Mouse (Mus musculus) G1E (cell line): ENCODE measurements around the gene H13. TPM values are rescaled to one million over a fixed set of nuclear protein-coding genes. Genes with fewer than 3 reads are reported as not detected.

Experiments used
- ATAC-seq: 2 replicates; pipeline ENCODE4 v1.8.0; 2016; ENCODE audit warnings: mild to moderate bottlenecking; ENCODE audit not compliant: insufficient number of reproducible peaks, poor library complexity, low FRiP score, severe bottlenecking; ENCODE audit errors: extremely low read depth
- DNase-seq: peaks from one replicate; pipeline ENCODE4 v3.0.0; 2012; ENCODE audit warnings: low spot score
- H3K27me3 ChIP-seq: 2 replicates; pipeline ENCODE4 v1.6.1; 2012; ENCODE audit warnings: mild to moderate bottlenecking, low read length, inconsistent platforms; ENCODE audit not compliant: insufficient read depth
- H3K36me3 ChIP-seq: replicated peaks from 2 replicates; pipeline ENCODE3; 2012; ENCODE audit warnings: mild to moderate bottlenecking, inconsistent platforms
- H3K4me1 ChIP-seq: 2 replicates; pipeline ENCODE4 v1.6.1; 2012; ENCODE audit warnings: low read depth, low read length, inconsistent platforms, mixed read lengths; ENCODE audit not compliant: insufficient read depth
- H3K4me3 ChIP-seq: 2 replicates; pipeline ENCODE4 v1.5.1; 2012; ENCODE audit warnings: low read depth, mild to moderate bottlenecking, inconsistent platforms, low read length, moderate library complexity, mixed read lengths
- H3K9me3 ChIP-seq: replicated peaks from 2 replicates; pipeline ENCODE4 v1.6.1; 2012; ENCODE audit warnings: inconsistent platforms
- CTCF ChIP-seq: IDR thresholded peaks from 2 replicates; pipeline ENCODE4 v1.5.1; 2012; ENCODE audit warnings: low read depth, low read length, inconsistent platforms, mixed read lengths
- GATA1 ChIP-seq: IDR thresholded peaks from 2 replicates; pipeline ENCODE4 v1.6.1; 2012; ENCODE audit warnings: borderline replicate concordance, low read length, inconsistent platforms, mixed read lengths
- GATA2 ChIP-seq: IDR thresholded peaks from 2 replicates; pipeline ENCODE4 v1.6.1; 2012; ENCODE audit warnings: low read depth, low read length, inconsistent platforms, borderline replicate concordance
- POLR2AphosphoS5 ChIP-seq: IDR thresholded peaks from 2 replicates; pipeline ENCODE4 v1.6.1; 2012; ENCODE audit warnings: low read depth, low read length, inconsistent platforms; ENCODE audit not compliant: insufficient replicate concordance
- TAL1 ChIP-seq: conservative IDR thresholded peaks from 2 replicates; pipeline ENCODE4 v1.6.1; 2012; ENCODE audit warnings: low read depth, low read length, inconsistent platforms, mixed read lengths
- polyA plus RNA-seq: library from polyadenylated mRNA; stranded (reverse); fragments of >175 nt; gene quantifications from 2 replicates; pipeline ENCODE4 v1.2.3, GENCODE M21; 2012
- total RNA-seq, 2 experiments: library from RNA; stranded (forward) in 1 of 2; stranded (reverse) in 1 of 2; fragments of 200-1000 nt in 1 of 2; fragments of >200 nt in 1 of 2; fragmentation: Nextera tagmentation in 1 of 2; gene quantifications; 2 replicates each; pipeline ENCODE4 v1.2.3; 2014 to 2017

Gene H13
- total and polyA plus RNA-seq, 3 experiments = 43.2 to 65.2 (median 54.2) TPM

DNA sequence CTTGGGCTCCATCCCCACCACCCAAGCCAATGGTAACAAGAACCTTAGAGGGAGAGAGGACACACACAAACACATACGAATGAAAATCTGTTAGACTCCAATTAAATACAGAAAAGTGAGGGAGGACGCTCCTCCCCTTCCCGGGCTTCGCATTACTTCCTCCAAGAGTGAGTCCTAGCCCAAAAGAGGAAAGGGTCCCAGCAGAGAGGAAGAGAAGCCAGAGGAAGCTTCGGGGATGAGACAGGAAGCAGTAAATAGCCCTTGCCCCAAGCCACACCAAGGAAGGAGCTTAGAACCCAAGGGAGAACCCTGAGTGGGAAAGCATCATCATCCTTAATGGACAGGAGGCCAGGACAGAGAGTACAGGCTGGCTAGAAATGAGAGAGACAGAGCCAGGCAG lies 39.8 kb downstream of the H13 start:
- Histone ChIP-seq H3K36me3 (peaks cover 78% of the 10 kb centered on the region), H3K4me3 (no peak overlapping the region), H3K27me3 (no peaks in the 10 kb centered on the region), H3K9me3 (no peaks in the 10 kb centered on the region; the same call in 1 of the 2 replicates), H3K4me1 (peaks cover 19% of the 10 kb centered on the region; the same call in 1 of the 2 replicates)
- no peak for ATAC-seq
- TF ChIP-seq POLR2AphosphoS5 (no peak), GATA1 (no peak), TAL1 (no peak)
- DNase-seq = no peak

DNA sequence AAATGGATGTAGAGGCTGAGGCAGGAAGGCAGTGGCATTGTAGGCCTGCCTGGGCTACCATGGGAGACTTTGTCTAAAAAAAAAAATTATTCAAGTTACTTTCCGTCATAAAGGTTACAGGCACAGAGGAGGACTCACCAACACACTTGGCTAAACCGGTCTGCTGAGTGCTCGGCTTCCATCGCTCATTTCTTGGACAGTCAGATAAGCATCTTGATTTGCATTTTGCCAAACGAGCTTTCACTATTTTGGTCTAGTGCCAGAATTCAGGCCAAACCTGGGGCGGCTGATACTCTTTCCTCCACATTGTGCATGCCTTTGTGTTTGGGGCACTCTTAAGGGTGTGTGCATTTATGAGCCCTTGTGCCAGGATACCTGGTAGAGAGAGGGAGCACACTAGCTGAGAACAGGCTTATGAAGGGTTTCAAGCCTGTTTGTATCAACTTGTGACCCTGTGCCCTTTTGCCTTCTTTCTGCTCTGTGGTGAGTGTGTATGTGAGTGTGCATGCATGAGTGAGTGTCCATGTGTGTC lies 47.0 kb downstream of the H13 start:
- ATAC-seq (no peak), DNase-seq (no peak)
- TF ChIP-seq POLR2AphosphoS5 (no peak), GATA1 (no peak), TAL1 (no peak), GATA2 (no peak), CTCF (no peak)
- no peaks in the 10 kb centered on the region for H3K9me3 ChIP-seq
- 0 out of 2 replicates have a peak, but pooled peaks cover 2% of the 10 kb centered on the region for H3K4me1 ChIP-seq
- no peak overlapping the region for H3K4me3 ChIP-seq
- peaks cover 3% of the 10 kb centered on the region; the same call in 1 of the 2 replicates for H3K27me3 ChIP-seq
- H3K36me3 ChIP-seq = peaks cover 19% of the 10 kb centered on the region

DNA sequence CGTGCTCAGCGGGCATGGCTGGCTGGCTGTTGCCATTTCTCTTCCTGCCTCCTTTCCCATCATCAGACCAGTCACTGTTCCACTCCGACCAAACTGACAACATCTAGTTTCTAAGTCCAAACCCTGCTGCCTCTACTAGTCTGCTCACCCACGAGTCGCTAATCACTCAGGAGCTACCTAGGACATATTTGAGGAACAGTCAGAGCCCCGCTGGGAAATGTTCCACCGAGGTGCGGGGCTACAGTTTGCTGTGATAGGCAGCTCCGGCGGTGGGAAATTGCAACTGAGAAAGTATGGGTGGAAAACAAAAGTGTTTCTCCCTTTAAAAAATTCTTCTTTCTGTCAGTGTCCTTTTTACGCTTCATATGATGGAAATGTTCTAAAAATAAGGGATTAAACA lies 48.4 kb downstream of the H13 start:
- TF ChIP-seq GATA1 (no peak), CTCF (no peak), POLR2AphosphoS5 (no peak), TAL1 (no peak), GATA2 (no peak)
- DNase-seq = no peak
- Histone ChIP-seq H3K27me3 (peaks cover 3% of the 10 kb centered on the region; the same call in 1 of the 2 replicates), H3K9me3 (no peaks in the 10 kb centered on the region), H3K36me3 (peaks cover 15% of the 10 kb centered on the region), H3K4me3 (no peak overlapping the region), H3K4me1 (0 out of 2 replicates have a peak, but pooled peaks cover 2% of the 10 kb centered on the region)
- ATAC-seq = no peak

DNA sequence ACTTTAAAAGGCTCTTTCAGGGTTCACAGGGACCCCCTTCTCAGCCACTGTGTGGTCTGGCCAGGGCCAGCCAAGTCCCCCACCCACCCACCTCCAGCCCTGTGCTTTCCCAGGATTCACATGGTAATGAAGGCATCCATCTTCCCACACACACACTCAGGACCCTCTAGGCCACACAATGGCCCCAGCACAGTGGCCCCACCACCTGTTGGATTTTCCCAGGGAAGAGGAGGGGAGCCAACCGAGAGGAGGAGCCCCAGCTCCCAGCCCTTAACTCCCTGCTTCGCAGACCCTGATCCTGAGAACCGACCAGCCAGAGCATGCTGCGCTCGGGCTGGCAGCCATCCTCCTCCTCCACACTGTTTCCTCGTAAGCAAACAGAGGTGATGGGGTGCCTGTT lies 48.8 kb downstream of the H13 start:
- H3K4me3 ChIP-seq = no peak overlapping the region
- ATAC-seq = no peak
- H3K4me1 ChIP-seq = 0 out of 2 replicates have a peak, but pooled peaks cover 2% of the 10 kb centered on the region
- no peaks in the 10 kb centered on the region for H3K9me3 ChIP-seq
- TF ChIP-seq POLR2AphosphoS5 (no peak), GATA1 (no peak), TAL1 (no peak), CTCF (no peak), GATA2 (no peak)
- H3K27me3 ChIP-seq = peaks cover 3% of the 10 kb centered on the region; the same call in 1 of the 2 replicates
- DNase-seq = no peak
- H3K36me3 ChIP-seq = peaks cover 15% of the 10 kb centered on the region

DNA sequence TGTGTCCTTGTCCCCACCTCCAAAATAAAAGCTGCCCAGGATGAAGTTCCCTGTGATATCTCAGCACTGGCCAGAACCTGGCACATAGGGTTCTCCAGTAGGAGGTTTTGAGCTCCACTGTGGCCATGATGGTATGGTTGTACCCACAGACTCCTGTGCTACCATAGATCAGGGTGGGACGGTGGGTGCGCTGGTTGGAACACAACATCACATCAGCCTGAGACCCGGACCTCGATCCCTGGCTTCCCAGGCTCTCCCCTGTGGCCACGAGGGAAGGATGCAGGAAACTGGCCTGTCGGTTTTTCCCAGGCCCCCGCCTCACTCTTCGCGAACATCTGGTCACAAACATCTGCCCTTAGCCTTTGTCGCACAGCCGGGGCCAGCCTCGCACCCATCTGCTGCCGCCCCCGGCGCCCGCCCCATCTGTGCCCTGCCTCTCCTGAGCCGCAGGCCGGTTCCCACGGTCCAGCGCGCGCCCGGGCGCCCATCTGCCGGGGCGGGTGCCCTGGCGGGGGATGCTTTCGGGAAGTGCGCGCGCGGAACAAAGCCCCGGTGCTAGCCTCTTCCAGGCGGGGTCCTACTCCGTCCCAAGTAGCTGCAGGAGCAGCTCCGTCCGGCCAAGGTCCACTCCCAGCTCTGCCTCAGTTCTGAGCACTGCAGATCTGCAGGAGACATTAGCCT lies 54.5 kb downstream of the H13 start:
- TF ChIP-seq CTCF (no peak), GATA1 (no peak), GATA2 (no peak), TAL1 (no peak), POLR2AphosphoS5 (no peak)
- Histone ChIP-seq H3K9me3 (no peaks in the 10 kb centered on the region), H3K4me1 (peaks cover 36% of the 10 kb centered on the region), H3K36me3 (no peaks in the 10 kb centered on the region), H3K27me3 (peaks cover 15% of the 10 kb centered on the region), H3K4me3 (no peak overlapping the region)
- ATAC-seq (no peak), DNase-seq (no peak)

DNA sequence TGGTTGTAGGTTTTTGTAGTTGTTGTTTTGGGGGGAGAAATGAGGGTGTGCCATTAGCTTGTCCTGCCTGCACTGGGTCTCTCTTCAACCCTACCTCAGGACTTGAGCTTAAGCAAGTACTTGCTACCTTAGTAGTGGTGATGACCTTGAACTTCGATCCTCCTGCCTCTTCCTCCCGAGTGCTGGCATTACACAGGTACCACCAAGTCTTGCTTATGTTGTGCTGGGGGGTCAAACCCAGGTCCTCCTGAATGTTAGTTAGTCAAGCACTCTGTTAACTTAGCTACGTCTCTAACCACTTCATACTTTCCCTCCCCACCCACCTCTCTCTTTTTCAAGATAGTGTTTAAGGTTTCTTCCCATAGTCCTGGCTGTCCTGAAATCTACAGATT lies 55.1 kb downstream of the H13 start:
- DNase-seq = no peak
- no peaks in the 10 kb centered on the region for H3K9me3 ChIP-seq
- peaks cover 15% of the 10 kb centered on the region for H3K27me3 ChIP-seq
- ATAC-seq = no peak
- H3K4me3 ChIP-seq = no peak overlapping the region
- H3K36me3 ChIP-seq = no peaks in the 10 kb centered on the region
- TF ChIP-seq POLR2AphosphoS5 (no peak), TAL1 (no peak), GATA1 (no peak), CTCF (no peak), GATA2 (no peak)
- H3K4me1 ChIP-seq = peaks cover 42% of the 10 kb centered on the region
